In the genomic region with DNA sequence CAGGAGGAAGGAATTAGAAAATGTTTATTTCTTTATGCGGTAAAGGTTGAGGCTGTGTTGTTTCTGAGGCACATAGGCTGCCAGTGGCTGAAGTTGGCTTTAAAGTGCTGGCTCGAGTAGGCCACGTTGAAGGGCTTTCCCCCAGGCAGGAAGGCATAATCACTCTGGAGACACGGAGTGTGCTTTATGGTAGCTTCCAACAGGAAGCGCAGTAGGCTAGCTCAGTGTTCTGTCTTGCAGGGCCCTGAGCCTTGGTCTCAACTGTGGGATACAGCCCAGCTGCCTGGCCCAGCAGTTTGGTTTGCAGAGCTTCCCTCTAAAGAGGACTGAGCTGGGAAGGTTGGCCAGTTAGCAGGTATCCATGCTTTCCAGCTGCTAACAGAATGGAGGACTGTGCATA, we compare ENCODE assay signal across 9 mouse cellular contexts. TPM values are rescaled to one million over a fixed set of nuclear protein-coding genes. Genes with fewer than 3 reads are reported as not detected.
DNase-seq lines count a peak whose midpoint lies in the region; ATAC-seq lines count a peak whose summit lies in the region.
"Had no signal": no experiment of that assay in that cellular context is flagged by ENCODE, and none has a peak within 500 bp of the region (broad histone marks: within the 10 kb centered on the region; RNA-seq: fewer than 3 reads in every experiment).

No protein-coding gene starts in this region.

- WGBS in kidney, embryonic 14.5 days, result 46% methylated on average over 5 of the region's 5 CpGs
- 45% methylated on average over 5 of the region's 5 CpGs for WGBS in heart, embryonic 16.5 days
- WGBS in macrophage (ENCODE audit: missing documents), result 72% methylated on average over 5 of the region's 5 CpGs

- 0 out of 2 replicates have a peak, but pooled peaks cover 5% of the 10 kb centered on the region for H3K4me1 ChIP-seq in kidney, embryonic 14.5 days (ENCODE audit: control insufficient read depth, insufficient read depth, low read length)
- H3K4me1 ChIP-seq in heart, embryonic 16.5 days (ENCODE audit: control insufficient read depth, insufficient read depth, low read length), result peaks cover 26% of the 10 kb centered on the region

- H3K9me3 ChIP-seq in kidney, embryonic 14.5 days (ENCODE audit: control insufficient read depth, low read length), result no peaks in the 10 kb centered on the region
- no peaks in the 10 kb centered on the region for H3K9me3 ChIP-seq in heart, embryonic 16.5 days (replicated peaks; ENCODE audit: control insufficient read depth, low read length)

- DNase-seq in kidney, postnatal 36 days, result no peak
- no peak for DNase-seq in adrenal gland, postnatal 25 days
- no peak for DNase-seq in frontal cortex, postnatal 36 days (ENCODE audit: low spot score in 2 of 2)

- ATAC-seq in kidney, embryonic 14.5 days (ENCODE audit: low FRiP score, low TSS enrichment), result no peak
- peak; percentile 50 for ATAC-seq in activated CD4-positive, CD25-positive, alpha-beta regulatory T cell, adult 4 months
- ATAC-seq in heart, embryonic 16.5 days (replicated peaks; ENCODE audit: extremely low read depth, insufficient read depth, low FRiP score), result no peak
- ATAC-seq in erythroid progenitor cell, adult 5-6 weeks (replicated peaks; ENCODE audit: low FRiP score, poor library complexity, severe bottlenecking), result no peak

- H3K9ac ChIP-seq in kidney, embryonic 14.5 days (ENCODE audit: low read depth, low read length), result no peak overlapping the region
- H3K9ac ChIP-seq in heart, embryonic 16.5 days (ENCODE audit: low read length), result peak overlapping the region; percentile 48

- H3K27me3 ChIP-seq in kidney, embryonic 14.5 days (ENCODE audit: control insufficient read depth, insufficient read depth, low read length), result no peaks in the 10 kb centered on the region
- H3K27me3 ChIP-seq in heart, embryonic 16.5 days (ENCODE audit: control insufficient read depth, insufficient read depth, low read length), result no peaks in the 10 kb centered on the region

- H3K36me3 ChIP-seq in kidney, embryonic 14.5 days (ENCODE audit: control insufficient read depth, insufficient read depth, low read length), result peaks cover 8% of the 10 kb centered on the region; the same call in 1 of the 2 replicates
- peaks cover 8% of the 10 kb centered on the region for H3K36me3 ChIP-seq in heart, embryonic 16.5 days (ENCODE audit: control insufficient read depth, insufficient read depth)
- H3K36me3 ChIP-seq in macrophage (ENCODE audit: inconsistent target), result no peaks in the 10 kb centered on the region

- no peak overlapping the region for H3K4me3 ChIP-seq in kidney, embryonic 14.5 days (ENCODE audit: low read length)
- no peak overlapping the region for H3K4me3 ChIP-seq in heart, embryonic 16.5 days (ENCODE audit: low read length)
- no peak overlapping the region for H3K4me3 ChIP-seq in macrophage (ENCODE audit: inconsistent target)

- 0 out of 2 replicates have a peak overlapping the region, but pooled peaks have one; percentile 31 for H3K27ac ChIP-seq in kidney, embryonic 14.5 days (ENCODE audit: low read depth, low read length)
- peak overlapping the region; percentile 66 for H3K27ac ChIP-seq in heart, embryonic 16.5 days (ENCODE audit: low read length)
- H3K27ac ChIP-seq in macrophage, result 0 out of 2 replicates have a peak overlapping the region, but pooled peaks have one; percentile 10

- no peak overlapping the region for H3K4me2 ChIP-seq in kidney, embryonic 14.5 days (replicated peaks; ENCODE audit: low read depth, low read length)
- H3K4me2 ChIP-seq in heart, embryonic 16.5 days (ENCODE audit: low read depth, low read length), result 0 out of 2 replicates have a peak overlapping the region, but pooled peaks have one; percentile 8

- H3K79me2 ChIP-seq in macrophage (ENCODE audit: inconsistent target), result peaks cover 17% of the 10 kb centered on the region

RNA-seq across cellular contexts. Expression of a gene that starts 14.4 kb away (rescaled TPM):
- 17.3 and 23.2 TPM in 2 replicates for polyA plus RNA-seq in kidney, embryonic 14.5 days (2014; fragmentation: Nextera tagmentation; extraction: Ambion mirVana)
- 10 to 100 TPM; 33.0 to 39.2 TPM for polyA plus RNA-seq in activated CD4-positive, CD25-positive, alpha-beta regulatory T cell, adult 4 months (2017; shearing (Covaris generic))
- polyA plus RNA-seq in heart, embryonic 16.5 days (2015; fragmentation: Nextera tagmentation; extraction: Ambion mirVana), result 17.0 and 18.2 TPM in 2 replicates
- total RNA-seq in macrophage (2018; cell fraction: chromatin; rRNA removed), result 10 to 100 TPM in 14 of 26 experiments, 1 to 10 TPM in 12; 1.4 to 27.3 (median 11.3) TPM
- 10 to 100 TPM in 4 of 26 experiments, 1 to 10 TPM in 22; 2.8 to 11.5 (median 7.9) TPM for total RNA-seq in macrophage (2018; cell fraction: cytosol; rRNA removed)
- total RNA-seq in macrophage (2018; cell fraction: nucleus; rRNA removed), result 10 to 100 TPM in 9 of 26 experiments, 1 to 10 TPM in 17; 2.4 to 20.7 (median 6.3) TPM
- 5.4 to 11.3 TPM (median 6.8 TPM) in 3 replicates for polyA plus RNA-seq in macrophage (2018)
- 9.0 and 15.8 TPM in 2 replicates for total RNA-seq in adrenal gland, postnatal 25 days (2021)
- total RNA-seq in erythroid progenitor cell, adult 5-6 weeks (2015; ENCODE audit: low replicate concordance), result 2.2 and 3.8 TPM in 2 replicates
- 1.8 and 22.4 TPM in 2 replicates for total RNA-seq in erythroid progenitor cell, adult 5-6 weeks (2017; ENCODE audit: low replicate concordance)

RNA-seq across cellular contexts. Expression of a gene that starts 26.2 kb away (rescaled TPM):
- polyA plus RNA-seq in kidney, embryonic 14.5 days (2014; fragmentation: Nextera tagmentation; extraction: Ambion mirVana), result 11.9 and 12.6 TPM in 2 replicates
- polyA plus RNA-seq in activated CD4-positive, CD25-positive, alpha-beta regulatory T cell, adult 4 months (2017; shearing (Covaris generic)), result not detected
- polyA plus RNA-seq in heart, embryonic 16.5 days (2015; fragmentation: Nextera tagmentation; extraction: Ambion mirVana), result 0.47 and 2.7 TPM in 2 replicates
- not detected for total RNA-seq in macrophage (2018; cell fraction: chromatin; rRNA removed)
- not detected for total RNA-seq in macrophage (2018; cell fraction: cytosol; rRNA removed)
- total RNA-seq in macrophage (2018; cell fraction: nucleus; rRNA removed), result not detected
- polyA plus RNA-seq in macrophage (2018), result not detected in 3 replicates
- not detected in 2 replicates for total RNA-seq in adrenal gland, postnatal 25 days (2021)
- not detected in 2 replicates for total RNA-seq in erythroid progenitor cell, adult 5-6 weeks (2015; ENCODE audit: low replicate concordance)
- total RNA-seq in erythroid progenitor cell, adult 5-6 weeks (2017; ENCODE audit: low replicate concordance), result not detected in 2 replicates
- total RNA-seq: left cerebral cortex, postnatal 25 days had no signal

RNA-seq across cellular contexts. Expression of a gene that starts 54.8 kb away (rescaled TPM):
- 6.6 TPM in 2 replicates for polyA plus RNA-seq in kidney, embryonic 14.5 days (2014; fragmentation: Nextera tagmentation; extraction: Ambion mirVana)
- 1 to 10 TPM; 1.2 TPM for polyA plus RNA-seq in activated CD4-positive, CD25-positive, alpha-beta regulatory T cell, adult 4 months (2017; shearing (Covaris generic))
- polyA plus RNA-seq in heart, embryonic 16.5 days (2015; fragmentation: Nextera tagmentation; extraction: Ambion mirVana), result 4.3 and 4.4 TPM in 2 replicates
- total RNA-seq in macrophage (2018; cell fraction: chromatin; rRNA removed), result 100 to 1,000 TPM in 6 of 26 experiments, 10 to 100 TPM in 20; 15.1 to 153 (median 46.5) TPM
- 100 to 1,000 TPM in 21 of 26 experiments, 10 to 100 TPM in 5; 87.5 to 220 (median 133) TPM for total RNA-seq in macrophage (2018; cell fraction: cytosol; rRNA removed)
- 100 to 1,000 TPM in 10 of 26 experiments, 10 to 100 TPM in 16; 43.1 to 161 (median 92.0) TPM for total RNA-seq in macrophage (2018; cell fraction: nucleus; rRNA removed)
- 96.5 to 136 TPM (median 117 TPM) in 3 replicates for polyA plus RNA-seq in macrophage (2018)
- total RNA-seq in adrenal gland, postnatal 25 days (2021), result 18.6 and 28.8 TPM in 2 replicates
- total RNA-seq in erythroid progenitor cell, adult 5-6 weeks (2015; ENCODE audit: low replicate concordance), result 5.0 and 5.4 TPM in 2 replicates
- total RNA-seq in erythroid progenitor cell, adult 5-6 weeks (2017; ENCODE audit: low replicate concordance), result 3.2 and 8.9 TPM in 2 replicates

Comparison
In these comparisons a context has a peak if more than half of its experiments do, and no peak if none do; other contexts are left out.
1. H3K27ac ChIP-seq: peak in every context shown above with its lines; median percentile 66 in heart, embryonic 16.5 days; 31 in kidney, embryonic 14.5 days; 10 in macrophage.
2. RNA of a gene that starts 54.8 kb away (polyA plus RNA-seq): 96.5 to 136 TPM in macrophage; 6.6 TPM in kidney, embryonic 14.5 days, 4.3 to 4.4 TPM in heart, embryonic 16.5 days and 1.2 TPM in activated CD4-positive, CD25-positive, alpha-beta regulatory T cell, adult 4 months; every median in the first group is over 10 times any median in the second.